ENCODE assay signal across 10 mouse cellular contexts in the genomic region with DNA sequence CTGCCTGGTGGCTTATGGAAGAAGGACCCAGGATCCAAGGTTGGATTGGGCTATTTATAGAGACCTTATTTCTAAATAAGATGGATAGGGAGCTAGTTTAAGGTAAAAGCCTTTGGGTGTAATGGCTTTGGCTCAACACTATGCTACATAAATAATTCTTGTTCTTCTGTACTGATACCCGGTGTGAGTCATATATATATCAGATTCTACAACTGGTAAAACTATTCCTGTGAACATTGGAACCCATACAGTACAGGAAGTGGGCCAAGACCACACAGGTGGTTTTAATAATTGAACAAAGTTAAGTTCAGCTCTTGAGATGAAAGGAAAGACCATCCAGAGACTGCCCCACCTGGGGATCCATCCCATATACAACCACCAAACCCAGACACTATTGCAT. TPM values are rescaled to one million over a fixed set of nuclear protein-coding genes. Genes with fewer than 3 reads are reported as not detected.
DNase-seq lines count a peak whose midpoint lies in the region; ATAC-seq and TF ChIP-seq lines count a peak whose summit lies in the region.
"Had no signal": no experiment of that assay in that cellular context is flagged by ENCODE, and none has a peak within 500 bp of the region (broad histone marks: within the 10 kb centered on the region; RNA-seq: fewer than 3 reads in every experiment).

No protein-coding gene starts in this region.

- no peak overlapping the region for H3K9ac ChIP-seq in liver, embryonic 13.5 days
- no peak overlapping the region for H3K9ac ChIP-seq in liver, postnatal 0 days (replicated peaks)
- no peak overlapping the region for H3K9ac ChIP-seq in hindbrain, embryonic 12.5 days
- H3K9ac ChIP-seq in midbrain, embryonic 15.5 days = no peak overlapping the region

- H3K36me3 ChIP-seq in liver, embryonic 13.5 days = no peaks in the 10 kb centered on the region
- H3K36me3 ChIP-seq in liver, postnatal 0 days (replicated peaks; ENCODE audit: insufficient read depth, low read length) = no peaks in the 10 kb centered on the region
- 0 out of 2 replicates have a peak, but pooled peaks cover 2% of the 10 kb centered on the region for H3K36me3 ChIP-seq in hindbrain, embryonic 12.5 days
- H3K36me3 ChIP-seq in midbrain, embryonic 15.5 days (replicated peaks) = no peaks in the 10 kb centered on the region

- ATAC-seq in liver, embryonic 13.5 days (ENCODE audit: low read depth) = no peak
- ATAC-seq in liver, postnatal 0 days = no peak
- ATAC-seq in hindbrain, embryonic 12.5 days (ENCODE audit: low FRiP score) = peak; percentile 54; the same call in 1 of the 2 replicates
- ATAC-seq in midbrain, embryonic 15.5 days (replicated peaks) = peak; percentile 62

- DNase-seq in cerebellum, adult 9-11 months = peak; percentile 24
- DNase-seq in cerebellum, postnatal 36 days = no peak
- no peak for DNase-seq in liver, embryonic 13.5 days
- no peak for DNase-seq in liver, postnatal 0 days
- no peak for DNase-seq in kidney, adult 8-10 months
- no peak for DNase-seq in kidney, postnatal 4 days

- H3K4me2 ChIP-seq in liver, embryonic 13.5 days = no peak overlapping the region; the same call in 1 of the 2 replicates
- no peak overlapping the region for H3K4me2 ChIP-seq in liver, postnatal 0 days (ENCODE audit: low read depth, low read length)
- no peak overlapping the region for H3K4me2 ChIP-seq in hindbrain, embryonic 12.5 days (replicated peaks)
- H3K4me2 ChIP-seq in midbrain, embryonic 15.5 days = no peak overlapping the region

- 66% methylated on average over 1 of the region's 1 CpGs for WGBS in liver, embryonic 13.5 days (ENCODE audit: insufficient replicate concordance)
- 78% methylated on average over 1 of the region's 1 CpGs for WGBS in liver, postnatal 0 days (ENCODE audit: insufficient replicate concordance)
- WGBS in hindbrain, embryonic 12.5 days = 83% methylated on average over 1 of the region's 1 CpGs
- 85% methylated on average over 1 of the region's 1 CpGs for WGBS in midbrain, embryonic 15.5 days

- TF ChIP-seq CTCF in liver, postnatal 0 days (IDR thresholded peaks at IDR 0.05; ENCODE audit: low read depth) = no peak

- peak overlapping the region; percentile 72; the same call in 1 of the 2 replicates for H3K4me3 ChIP-seq in liver, embryonic 13.5 days (replicated peaks)
- H3K4me3 ChIP-seq in liver, postnatal 0 days (ENCODE audit: low read depth, low read length) = no peak overlapping the region
- no peak overlapping the region for H3K4me3 ChIP-seq in hindbrain, embryonic 12.5 days
- H3K4me3 ChIP-seq in midbrain, embryonic 15.5 days = no peak overlapping the region

- H3K4me1 ChIP-seq in liver, embryonic 13.5 days (replicated peaks) = peaks cover 12% of the 10 kb centered on the region
- H3K4me1 ChIP-seq in liver, postnatal 0 days (ENCODE audit: insufficient read depth) = peaks cover 5% of the 10 kb centered on the region; the same call in 1 of the 2 replicates
- H3K4me1 ChIP-seq in hindbrain, embryonic 12.5 days = peaks cover 7% of the 10 kb centered on the region
- H3K4me1 ChIP-seq in midbrain, embryonic 15.5 days = peaks cover 9% of the 10 kb centered on the region

- H3K9me3 ChIP-seq in liver, embryonic 13.5 days (replicated peaks) = no peaks in the 10 kb centered on the region
- no peaks in the 10 kb centered on the region for H3K9me3 ChIP-seq in liver, postnatal 0 days (ENCODE audit: low read length)
- no peaks in the 10 kb centered on the region for H3K9me3 ChIP-seq in hindbrain, embryonic 12.5 days (replicated peaks)
- no peaks in the 10 kb centered on the region for H3K9me3 ChIP-seq in midbrain, embryonic 15.5 days
- H3K9me3 ChIP-seq: G1E had no signal

- H3K27me3 ChIP-seq in liver, embryonic 13.5 days = no peaks in the 10 kb centered on the region
- no peaks in the 10 kb centered on the region for H3K27me3 ChIP-seq in liver, postnatal 0 days (ENCODE audit: insufficient read depth, low read length)
- no peaks in the 10 kb centered on the region for H3K27me3 ChIP-seq in hindbrain, embryonic 12.5 days
- H3K27me3 ChIP-seq in midbrain, embryonic 15.5 days (replicated peaks) = 0 out of 2 replicates have a peak, but pooled peaks cover 2% of the 10 kb centered on the region

- H3K27ac ChIP-seq in liver, embryonic 13.5 days = no peak overlapping the region
- no peak overlapping the region for H3K27ac ChIP-seq in liver, postnatal 0 days (ENCODE audit: low read depth)
- no peak overlapping the region for H3K27ac ChIP-seq in hindbrain, embryonic 12.5 days
- H3K27ac ChIP-seq in midbrain, embryonic 15.5 days = peak overlapping the region; percentile 16; the same call in 1 of the 2 replicates

- TF ChIP-seq EP300 in liver, postnatal 0 days (IDR thresholded peaks at IDR 0.05; ENCODE audit: low read depth) = no peak

RNA-seq across cellular contexts. Expression of a gene that starts 0.6 kb away (rescaled TPM):
- polyA plus RNA-seq in liver, embryonic 13.5 days (2015; fragmentation: Nextera tagmentation; extraction: Ambion mirVana) = 3.1 and 3.3 TPM in 2 replicates
- 2.1 and 2.5 TPM in 2 replicates for polyA plus RNA-seq in liver, postnatal 0 days (2015; fragmentation: Nextera tagmentation; extraction: Ambion mirVana)
- 17.8 and 18.0 TPM in 2 replicates for polyA plus RNA-seq in hindbrain, embryonic 12.5 days (2016; fragmentation: Nextera tagmentation; extraction: Ambion mirVana)
- polyA plus RNA-seq in midbrain, embryonic 15.5 days (2015; fragmentation: Nextera tagmentation; extraction: Ambion mirVana) = 13.0 and 13.7 TPM in 2 replicates

RNA-seq across cellular contexts. Expression of a gene that starts 16.9 kb away (rescaled TPM):
- polyA plus RNA-seq in liver, embryonic 13.5 days (2015; fragmentation: Nextera tagmentation; extraction: Ambion mirVana) = 3.3 and 3.8 TPM in 2 replicates
- polyA plus RNA-seq in liver, postnatal 0 days (2015; fragmentation: Nextera tagmentation; extraction: Ambion mirVana) = 2.0 and 2.1 TPM in 2 replicates
- polyA plus RNA-seq in hindbrain, embryonic 12.5 days (2016; fragmentation: Nextera tagmentation; extraction: Ambion mirVana) = 2.1 and 2.2 TPM in 2 replicates
- 2.3 and 3.0 TPM in 2 replicates for polyA plus RNA-seq in midbrain, embryonic 15.5 days (2015; fragmentation: Nextera tagmentation; extraction: Ambion mirVana)

RNA-seq across cellular contexts. Expression of a gene that starts 25.0 kb away (rescaled TPM):
- polyA plus RNA-seq in liver, embryonic 13.5 days (2015; fragmentation: Nextera tagmentation; extraction: Ambion mirVana) = not detected in 2 replicates
- polyA plus RNA-seq in liver, postnatal 0 days (2015; fragmentation: Nextera tagmentation; extraction: Ambion mirVana) = not detected in 2 replicates
- not detected in 2 replicates for polyA plus RNA-seq in hindbrain, embryonic 12.5 days (2016; fragmentation: Nextera tagmentation; extraction: Ambion mirVana)
- polyA plus RNA-seq in midbrain, embryonic 15.5 days (2015; fragmentation: Nextera tagmentation; extraction: Ambion mirVana) = not detected in 2 replicates
- polyA plus RNA-seq: G1E; kidney, embryonic 14.5 days had no signal

RNA-seq across cellular contexts. Expression of a gene that starts 25.1 kb away (rescaled TPM):
- 8.4 and 9.1 TPM in 2 replicates for polyA plus RNA-seq in liver, embryonic 13.5 days (2015; fragmentation: Nextera tagmentation; extraction: Ambion mirVana)
- polyA plus RNA-seq in liver, postnatal 0 days (2015; fragmentation: Nextera tagmentation; extraction: Ambion mirVana) = 11.3 and 11.5 TPM in 2 replicates
- polyA plus RNA-seq in hindbrain, embryonic 12.5 days (2016; fragmentation: Nextera tagmentation; extraction: Ambion mirVana) = 32.4 and 32.8 TPM in 2 replicates
- 36.8 and 39.6 TPM in 2 replicates for polyA plus RNA-seq in midbrain, embryonic 15.5 days (2015; fragmentation: Nextera tagmentation; extraction: Ambion mirVana)

RNA-seq across cellular contexts. Expression of a gene that starts 49.5 kb away (rescaled TPM):
- polyA plus RNA-seq in liver, embryonic 13.5 days (2015; fragmentation: Nextera tagmentation; extraction: Ambion mirVana) = 5.2 and 6.4 TPM in 2 replicates
- polyA plus RNA-seq in liver, postnatal 0 days (2015; fragmentation: Nextera tagmentation; extraction: Ambion mirVana) = 4.5 and 5.0 TPM in 2 replicates
- 7.1 and 8.3 TPM in 2 replicates for polyA plus RNA-seq in hindbrain, embryonic 12.5 days (2016; fragmentation: Nextera tagmentation; extraction: Ambion mirVana)
- polyA plus RNA-seq in midbrain, embryonic 15.5 days (2015; fragmentation: Nextera tagmentation; extraction: Ambion mirVana) = 5.6 and 6.6 TPM in 2 replicates

Comparison
In these comparisons a context has a peak if more than half of its experiments do, and no peak if none do; other contexts are left out.
1. ATAC-seq: peak in hindbrain, embryonic 12.5 days (single experiment) and midbrain, embryonic 15.5 days (single experiment); none in liver, embryonic 13.5 days (single experiment) and liver, postnatal 0 days (single experiment).